Mouse (Mus musculus) kidney, postnatal 14 days (tissue): ENCODE measurements around the gene Cebpa.

ENCODE experiments used
- DNase-seq: peaks from one replicate; pipeline ENCODE4 v3.0.0; 2022; ENCODE audit warnings: mixed read lengths

Gene Cebpa

DNA sequence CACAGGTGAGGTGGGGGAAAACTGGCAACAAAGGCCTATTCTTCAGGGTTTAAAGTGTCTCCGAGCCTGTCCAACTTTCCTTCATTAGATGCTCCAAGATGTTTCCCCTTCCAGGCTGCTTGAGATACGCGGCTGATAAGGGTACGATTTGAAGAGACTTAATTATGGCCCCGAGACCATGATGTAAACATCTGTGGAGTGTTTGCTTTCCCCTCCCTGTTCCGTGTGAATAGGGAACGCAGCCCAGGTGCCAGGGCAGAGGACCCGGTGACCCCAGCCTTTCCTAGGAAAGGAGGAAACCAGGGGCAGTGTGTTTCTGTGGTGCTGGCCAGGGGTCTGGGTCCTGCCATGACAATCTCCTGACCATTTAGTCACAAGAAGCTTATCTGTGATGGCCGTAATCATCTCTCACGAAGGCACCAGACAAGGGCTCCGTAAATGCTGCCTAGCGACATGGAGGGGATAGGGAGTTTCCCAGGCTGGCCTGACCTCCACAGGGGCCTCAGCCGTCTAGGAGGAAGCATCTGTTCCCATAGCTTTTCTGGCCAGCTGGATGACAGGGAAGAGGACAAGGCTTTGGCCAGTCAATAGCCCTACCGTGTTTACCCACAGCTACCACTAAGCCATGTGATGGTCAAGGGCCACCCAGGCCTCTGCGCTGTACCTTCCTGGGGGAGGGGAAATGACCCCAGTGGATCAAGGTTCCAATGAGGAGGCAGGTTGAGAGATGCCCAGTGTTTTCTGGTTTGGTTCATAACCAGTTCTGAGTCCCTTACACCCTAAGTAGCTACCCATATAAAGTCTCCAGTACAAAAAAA, 30.7 kb downstream of the Cebpa start:
- DNase-seq: no peak

DNA sequence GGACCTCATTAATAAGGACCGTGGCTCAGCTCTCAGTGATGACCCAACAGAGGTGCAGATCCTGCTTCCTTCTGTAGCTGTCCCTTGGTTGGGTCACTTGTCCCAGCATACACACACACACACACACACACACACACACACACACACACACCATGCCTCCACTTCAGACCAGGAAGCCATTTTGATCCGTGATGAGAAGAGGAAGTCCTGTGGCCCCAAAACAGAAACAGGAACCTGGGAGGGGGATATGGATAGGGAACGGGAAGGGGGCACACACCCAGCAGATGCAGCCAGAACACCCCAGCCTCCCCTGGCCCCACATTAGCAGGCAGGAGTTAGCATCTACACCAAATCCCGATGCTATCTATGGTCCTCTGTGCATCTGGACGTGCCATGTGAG, 31.8 kb downstream of the Cebpa start:
- DNase-seq: no peak

DNA sequence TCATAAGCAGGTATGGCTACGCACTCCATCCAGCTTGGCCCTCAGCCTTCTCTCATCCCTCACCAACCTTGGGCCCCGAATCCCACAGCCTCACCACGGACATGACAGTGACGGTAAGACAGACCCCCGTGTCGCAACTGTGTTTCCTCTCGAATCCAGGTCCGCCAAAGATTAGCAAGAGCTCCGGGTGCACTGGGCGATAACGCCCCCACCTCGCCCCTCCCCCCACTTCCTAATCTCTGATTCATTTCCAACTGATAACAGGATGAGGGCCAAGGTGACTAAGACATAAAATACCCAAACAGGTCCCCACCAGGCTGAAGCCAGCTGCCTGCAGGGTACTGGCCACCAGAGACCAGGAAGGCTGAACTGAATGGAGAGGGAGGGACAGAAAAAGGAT, 35.4 kb downstream of the Cebpa start:
- no peak for DNase-seq

DNA sequence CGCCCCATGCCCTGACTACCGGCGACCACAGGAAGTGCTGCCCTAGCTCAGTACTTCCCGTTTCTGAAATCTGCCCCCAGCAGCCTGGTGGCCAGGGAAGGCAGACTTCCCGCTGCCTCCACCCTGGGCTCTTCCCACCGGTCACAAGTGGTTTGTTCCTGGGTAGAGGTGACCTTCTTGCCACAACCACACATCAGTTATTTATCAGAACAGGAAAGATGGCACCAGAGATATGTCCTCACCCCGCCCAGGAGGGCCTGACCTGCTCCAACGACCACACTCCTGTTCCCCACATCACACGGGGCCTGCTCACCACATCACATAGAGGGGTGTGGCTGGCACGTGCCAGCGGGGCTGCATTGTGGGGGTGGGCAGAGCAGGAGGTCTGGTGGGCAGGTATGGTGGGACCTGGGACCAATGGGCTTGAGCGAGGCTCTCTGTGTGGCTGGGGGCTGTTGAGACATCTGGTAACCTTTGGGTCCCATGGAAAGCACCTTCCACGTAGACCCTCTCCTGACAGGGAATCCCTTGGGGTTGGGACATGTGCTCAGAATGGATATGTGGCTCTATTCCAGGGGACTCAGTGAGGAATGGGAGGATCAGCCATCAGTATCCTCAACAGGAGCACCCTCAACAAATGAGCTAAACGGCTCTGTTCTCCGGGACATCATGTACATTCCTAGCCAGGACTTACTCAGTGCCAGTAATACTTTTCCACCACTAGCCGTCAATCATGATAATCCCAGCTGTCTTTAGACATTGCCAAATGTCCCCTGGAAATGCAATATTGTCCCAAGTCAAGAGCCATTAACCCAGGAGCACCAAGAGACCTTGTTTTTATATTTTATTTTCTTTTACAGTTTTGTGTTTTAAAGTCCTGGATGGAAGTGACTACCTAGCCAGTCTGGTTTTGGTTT, 37.7 kb downstream of the Cebpa start:
- DNase-seq: no peak

DNA sequence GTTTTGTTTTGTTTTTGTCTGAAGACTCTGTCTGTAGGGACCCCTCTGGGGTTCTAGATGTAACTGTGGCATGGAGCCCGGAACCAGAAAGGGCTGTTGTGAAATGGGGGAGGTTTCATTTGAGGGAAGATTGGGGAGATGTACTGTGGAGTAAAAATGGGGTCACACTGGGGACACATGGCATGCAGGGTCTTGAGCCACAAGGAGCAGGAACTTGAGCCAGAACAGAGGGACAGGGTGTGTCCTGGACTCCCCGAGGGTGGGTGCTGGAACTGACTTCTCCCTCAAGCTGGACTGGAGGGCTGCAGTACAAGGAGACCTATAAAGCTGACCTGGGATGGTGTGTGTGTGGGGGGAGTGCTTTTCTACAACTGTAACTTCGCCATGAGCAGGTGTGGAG, 38.4 kb downstream of the Cebpa start:
- DNase-seq: no peak

DNA sequence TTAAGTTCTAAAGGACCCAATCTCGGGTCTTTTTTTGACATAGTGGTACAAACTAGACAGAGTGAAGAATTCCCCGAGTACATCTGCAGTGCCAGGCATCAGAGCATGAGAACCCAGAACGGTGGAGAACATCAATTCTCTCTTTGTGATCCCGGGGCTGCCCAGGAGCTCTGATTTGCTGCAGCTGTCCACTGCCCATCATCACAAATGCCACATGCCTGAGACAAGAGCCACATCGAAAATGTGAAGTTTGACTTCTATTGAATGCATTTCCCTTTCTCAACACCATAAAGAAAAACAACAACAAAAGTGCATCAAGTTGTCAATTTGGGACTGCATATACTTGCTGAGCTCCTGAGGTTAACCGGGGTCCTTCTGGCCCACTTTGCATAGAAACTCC, 43.4 kb downstream of the Cebpa start:
- no peak for DNase-seq

DNA sequence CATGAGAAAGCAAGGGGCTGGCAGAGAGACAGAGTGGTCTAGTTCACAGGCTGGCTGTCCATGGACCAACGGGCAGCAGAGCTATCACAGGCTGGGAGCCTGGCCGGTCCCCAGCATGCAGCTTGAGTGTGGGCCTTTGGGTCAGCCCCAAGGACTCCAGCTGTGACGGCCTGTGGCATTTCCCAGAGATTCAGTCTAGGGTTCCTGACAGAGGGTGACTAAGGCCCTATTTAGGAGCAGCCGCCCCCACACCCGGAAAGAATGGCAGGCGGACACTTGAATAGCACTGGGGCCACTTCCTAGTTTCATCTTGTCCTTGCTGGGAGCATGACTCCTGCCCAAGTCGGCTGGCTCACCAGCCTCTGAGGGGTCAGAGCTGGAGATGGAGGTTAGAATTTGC, 44.5 kb downstream of the Cebpa start:
- DNase-seq: no peak

DNA sequence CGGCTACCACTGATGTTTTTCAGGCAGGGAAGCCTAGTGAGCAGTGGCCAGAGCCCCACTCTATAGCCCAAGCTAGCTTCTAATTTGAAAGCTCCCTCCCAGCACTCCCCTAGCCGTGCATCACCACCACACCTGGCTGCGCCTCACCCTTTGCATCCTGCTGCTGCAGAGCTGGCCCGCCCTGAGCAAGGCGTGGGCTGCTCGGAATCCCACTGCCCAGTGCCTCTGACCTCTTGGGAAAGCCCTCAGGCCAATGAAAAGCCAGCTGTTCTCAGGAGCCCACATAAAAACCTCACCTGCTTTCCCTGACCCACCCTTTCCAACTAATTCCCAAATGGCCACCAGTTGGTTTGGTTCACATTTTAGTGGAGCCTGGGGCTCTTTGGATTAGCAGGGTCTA, 45.0 kb downstream of the Cebpa start:
- no peak for DNase-seq

DNA sequence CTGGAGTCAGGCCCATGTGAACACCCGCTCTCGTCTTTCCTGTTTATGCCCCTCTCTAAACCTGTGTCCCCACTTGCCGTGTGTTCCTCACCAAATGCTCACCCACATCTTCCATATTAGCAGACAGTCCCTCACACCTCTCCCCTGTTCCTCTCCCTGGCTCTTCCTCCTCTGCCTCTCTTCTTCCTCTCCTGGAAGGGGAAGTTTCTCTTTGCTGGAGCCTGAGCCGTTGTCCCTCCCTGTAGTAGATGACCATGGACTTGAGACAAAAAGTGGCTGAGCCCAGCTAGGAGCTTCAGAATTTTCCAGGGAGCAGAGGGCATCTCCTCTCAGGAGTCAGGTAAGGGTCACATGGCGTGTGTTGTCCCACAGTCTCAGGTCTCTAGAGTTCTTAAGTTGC, 47.9 kb downstream of the Cebpa start:
- DNase-seq: no peak

DNA sequence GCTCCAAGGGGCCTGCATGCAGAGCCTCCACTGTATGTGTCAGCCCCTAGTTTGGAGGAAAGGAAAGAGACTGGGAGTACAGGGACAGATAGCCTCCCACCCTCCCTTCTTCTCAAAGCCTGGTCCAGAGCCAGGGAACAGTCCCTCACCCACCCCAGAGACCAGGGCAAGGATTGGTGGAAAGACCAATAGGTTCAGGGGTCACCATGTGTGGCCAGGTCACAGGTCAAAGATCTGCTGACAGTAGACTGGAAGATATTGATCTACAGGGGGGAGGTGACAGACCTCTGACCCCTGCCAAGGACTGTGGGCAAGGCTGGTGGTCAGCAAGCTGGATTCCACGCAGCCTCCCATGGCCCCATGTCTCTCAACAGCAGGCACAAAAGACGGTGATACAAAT, 48.8 kb downstream of the Cebpa start:
- DNase-seq: no peak

DNA sequence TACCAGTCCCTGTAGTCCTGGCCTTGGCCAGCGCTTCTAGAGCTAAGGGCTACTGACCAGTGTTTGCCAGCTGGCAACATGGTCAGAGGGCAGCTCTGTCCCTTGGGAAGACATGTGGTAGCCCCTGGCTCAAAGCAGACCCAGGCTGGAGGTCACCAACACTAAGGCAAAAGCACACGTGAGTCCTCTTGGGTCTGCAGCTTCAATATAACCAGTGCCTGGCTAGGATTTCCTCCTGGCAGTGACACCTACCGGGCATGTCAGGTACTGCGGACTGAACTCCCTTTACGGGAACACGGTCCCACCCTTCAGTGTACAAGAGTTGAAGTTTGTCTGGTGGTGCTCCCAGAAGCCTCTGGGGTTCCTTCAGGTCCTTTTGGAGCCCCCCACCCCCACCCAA, 50.2 kb downstream of the Cebpa start:
- peak; percentile 90 for DNase-seq
